Mouse (Mus musculus): ENCODE measurements around the gene Znhit1.
A peak's percentile ranks its signal among the peaks of the same experiment; 100 is the strongest.
"Not testable (repeated sequence)": the region's sequence is repeated elsewhere in the genome, so short reads cannot be mapped to it uniquely, and the experiment has no call there.

Gene Znhit1

DNA sequence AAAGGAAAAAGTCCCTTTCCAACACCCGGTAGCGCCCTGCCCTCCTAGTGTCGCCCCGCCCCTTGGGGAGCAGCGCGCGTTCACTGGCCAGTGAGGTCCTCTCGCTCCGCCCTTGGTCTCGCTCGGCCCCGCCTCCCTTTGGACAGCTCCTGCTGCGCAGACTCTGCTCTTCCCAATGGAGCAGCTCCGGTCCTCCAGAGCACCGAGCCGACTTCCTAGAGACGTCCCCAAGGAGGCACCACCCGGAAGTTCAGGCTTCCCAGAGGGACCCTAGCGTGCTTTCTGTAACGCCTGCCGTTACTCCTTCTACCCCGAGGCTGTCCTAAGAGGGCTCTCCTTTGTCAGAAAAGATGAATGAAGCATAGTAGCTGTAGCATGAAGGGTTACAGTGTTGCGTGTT lies 34.8 kb downstream of the Znhit1 start, which contains the start of gene Fis1:
Gene Fis1, plus strand, starts transcription at position 261 of the 400 bp plus-strand sequence.
- peak; percentile 95 for DNase-seq (ENCODE audit: low read depth, low spot score)

DNA sequence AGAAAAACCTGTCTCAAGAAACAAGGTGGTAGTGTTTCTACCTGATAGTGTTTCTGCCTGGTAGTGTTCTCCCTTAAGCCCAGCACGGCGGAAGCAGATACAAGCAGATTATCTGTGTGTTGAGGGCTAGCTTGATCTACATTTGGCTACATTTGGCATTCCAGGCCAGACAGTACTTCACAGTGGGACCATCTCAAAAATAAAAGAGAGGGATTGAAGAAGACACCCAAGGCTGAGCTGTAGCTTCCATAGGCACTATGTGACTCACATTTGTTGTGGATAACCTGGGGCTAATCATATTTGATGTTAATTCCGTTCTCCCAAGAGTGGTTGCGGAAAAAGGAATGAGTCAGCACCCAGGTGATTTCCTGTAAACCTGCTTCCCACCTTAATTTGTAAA lies 35.7 kb downstream of the Znhit1 start:
- no peak for DNase-seq (ENCODE audit: low read depth, low spot score)

DNA sequence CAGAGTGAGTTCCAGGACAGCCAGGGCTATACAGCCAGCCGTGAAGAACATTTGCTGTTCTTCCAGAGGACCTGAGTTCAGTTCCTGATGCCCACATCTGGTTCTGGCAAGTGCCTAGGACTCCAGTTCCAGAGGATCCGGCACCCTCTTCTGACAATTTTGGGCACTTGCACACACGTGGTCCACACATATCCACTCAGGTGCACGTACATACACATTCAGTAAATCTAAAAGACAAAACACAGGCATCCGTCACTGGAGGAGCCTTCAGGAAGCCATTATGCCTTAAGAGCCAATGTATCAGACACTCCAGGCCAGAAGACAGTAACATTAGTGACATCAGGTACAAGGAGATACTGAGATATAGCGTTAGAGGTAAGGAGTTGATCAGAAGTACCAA lies 37.3 kb downstream of the Znhit1 start:
- no peak for DNase-seq (ENCODE audit: low read depth, low spot score)

DNA sequence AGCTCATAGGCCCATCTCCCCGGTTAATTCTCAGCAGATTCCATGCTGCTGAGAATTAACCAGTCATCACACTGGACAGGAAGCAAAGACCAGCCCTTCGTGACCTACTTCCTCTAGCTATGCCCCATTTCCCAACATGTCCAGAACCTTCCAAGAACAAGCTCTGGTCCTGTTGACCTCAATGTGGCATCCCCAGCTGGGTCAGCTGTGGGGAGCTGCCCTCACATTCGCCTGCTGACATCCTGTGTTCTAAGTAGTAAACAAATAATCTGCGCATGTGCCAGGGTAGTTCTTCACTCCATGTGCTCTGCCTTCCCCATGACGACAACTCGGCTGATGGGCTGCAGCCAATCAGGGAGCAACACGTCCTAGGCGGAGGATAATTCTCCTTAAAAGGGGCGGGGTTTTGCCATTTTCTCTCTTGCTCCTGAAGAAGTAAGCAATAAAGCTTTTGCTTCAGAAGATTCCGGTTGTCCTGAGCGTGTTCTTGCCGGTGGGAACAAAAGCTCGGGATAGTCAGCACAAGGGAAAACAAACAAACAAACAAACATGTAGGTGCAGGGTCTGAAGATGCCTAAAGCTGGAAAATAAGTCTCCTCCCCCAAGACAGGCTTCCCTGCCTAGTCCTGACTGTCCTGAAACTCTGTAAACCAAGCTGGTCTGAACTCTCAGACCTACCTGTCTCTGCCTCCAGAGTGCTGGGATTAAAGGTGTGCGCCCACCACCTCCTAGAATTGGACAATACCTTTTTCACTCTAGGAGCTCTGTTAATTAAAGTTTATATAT lies 38.1 kb downstream of the Znhit1 start:
- DNase-seq (ENCODE audit: low read depth, low spot score) = not testable (repeated sequence)

DNA sequence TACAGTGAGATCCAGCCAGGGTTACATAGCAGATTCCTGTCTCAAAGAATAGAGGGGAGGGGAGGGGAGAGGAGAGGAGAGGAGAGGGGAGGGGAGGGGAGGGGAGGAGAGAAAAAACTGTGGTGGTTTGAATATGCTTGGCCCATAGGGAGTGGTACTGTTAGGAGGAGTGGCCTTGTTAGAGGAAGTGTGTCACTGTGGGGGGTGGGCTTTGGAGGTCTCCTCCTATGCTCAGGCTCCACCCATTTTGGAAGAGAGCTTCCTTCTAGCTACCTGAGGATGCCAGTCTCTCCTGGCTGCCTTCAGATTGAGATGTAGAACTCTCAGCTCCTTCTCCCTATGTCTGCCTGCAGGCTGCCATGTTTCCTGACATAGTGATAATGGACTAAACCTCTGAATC lies 39.9 kb downstream of the Znhit1 start:
- no peak for DNase-seq (ENCODE audit: low read depth, low spot score)

DNA sequence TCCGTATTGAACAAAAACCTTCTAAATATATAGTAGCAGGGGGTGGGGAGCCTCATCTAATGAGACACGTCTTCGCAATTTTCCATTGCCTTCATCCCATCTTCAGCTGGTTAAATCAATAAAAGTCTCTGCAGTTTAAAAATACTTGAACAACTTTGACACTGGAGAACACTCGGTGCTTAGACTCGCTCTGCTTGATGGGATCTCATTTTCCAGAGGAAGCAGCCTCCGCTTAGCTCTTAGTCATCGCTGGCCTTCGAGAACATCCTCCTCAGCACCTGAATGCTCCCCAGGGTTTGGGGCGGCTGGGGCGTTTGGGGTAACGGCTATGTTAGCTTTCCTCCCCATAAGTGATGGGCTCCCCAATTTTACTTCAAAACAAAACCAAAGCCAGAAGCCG lies 42.7 kb downstream of the Znhit1 start:
- DNase-seq (ENCODE audit: low read depth, low spot score) = no peak

DNA sequence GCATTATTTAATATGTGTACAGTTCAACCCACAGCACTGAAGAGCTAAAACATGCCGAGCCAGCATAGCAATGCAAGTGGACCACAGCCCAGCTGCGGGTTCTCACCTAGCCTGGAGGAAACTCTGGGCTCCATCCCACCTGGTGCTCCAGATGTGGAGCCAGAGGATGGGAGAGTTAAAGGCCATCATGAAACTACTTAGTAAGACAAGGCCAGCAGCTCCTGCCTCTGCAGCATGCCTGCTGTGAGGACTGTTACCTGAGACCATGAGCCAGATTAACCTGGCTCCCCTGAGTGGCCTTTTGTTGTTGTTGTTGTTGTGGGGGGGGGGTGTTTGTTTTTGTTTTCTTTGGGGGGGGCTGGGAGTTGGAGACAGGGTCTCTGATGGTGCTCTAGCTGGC lies 44.4 kb downstream of the Znhit1 start:
- DNase-seq (ENCODE audit: low read depth, low spot score) = no peak

DNA sequence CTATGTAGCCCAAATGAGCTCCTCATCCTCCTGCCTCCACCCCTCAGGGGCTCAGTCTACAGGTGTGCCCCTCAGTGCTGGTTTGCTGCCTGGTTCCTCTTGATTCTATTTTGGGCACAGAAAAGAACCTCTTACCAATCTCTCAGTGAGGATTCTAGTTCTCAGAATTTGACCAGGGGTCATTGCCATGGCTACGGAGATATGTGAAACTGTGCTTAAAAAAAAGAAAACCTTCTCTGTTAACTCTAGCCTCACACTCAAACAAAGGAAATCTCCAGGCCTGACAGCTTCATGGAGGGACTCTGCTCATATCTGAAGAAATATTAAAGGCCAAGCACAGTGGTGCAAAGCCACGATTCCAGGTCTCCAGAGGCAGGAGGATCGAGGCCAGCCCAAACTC lies 45.0 kb downstream of the Znhit1 start:
- DNase-seq (ENCODE audit: low read depth, low spot score) = no peak

DNA sequence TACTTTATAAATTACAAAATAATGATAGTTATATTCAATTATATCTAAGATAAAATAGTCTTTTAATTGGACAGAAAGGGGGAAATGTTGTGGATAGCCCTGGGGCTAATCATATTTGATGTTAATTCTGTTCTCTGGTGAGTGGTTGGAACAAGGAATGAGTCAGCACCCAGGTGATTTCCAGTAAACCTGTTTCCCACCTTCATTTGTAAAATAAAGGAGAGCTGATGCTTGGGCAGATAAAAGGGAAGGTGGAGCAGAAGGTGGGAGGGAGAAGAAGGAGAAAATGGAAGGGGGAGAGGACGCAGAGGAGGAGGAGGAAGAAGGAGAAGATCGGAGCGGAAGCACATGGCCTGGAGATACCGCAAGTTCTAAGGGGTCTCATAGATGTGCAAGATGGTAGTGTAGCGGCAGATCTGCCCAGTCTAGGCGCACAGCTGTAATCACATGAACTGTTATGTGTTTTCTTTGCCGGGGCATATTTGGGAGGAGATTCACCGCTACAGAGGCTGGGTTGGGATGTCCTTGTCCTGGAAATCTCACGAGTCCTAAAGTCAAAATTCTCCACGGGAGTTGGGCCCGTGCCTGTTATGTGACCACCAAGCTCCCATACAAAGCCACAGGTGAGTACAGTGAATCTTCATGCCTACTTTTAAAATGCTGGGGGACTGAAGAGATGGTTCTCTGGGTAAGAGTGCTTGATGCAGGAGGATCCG lies 46.8 kb downstream of the Znhit1 start:
- no peak for DNase-seq (ENCODE audit: low read depth, low spot score)

DNA sequence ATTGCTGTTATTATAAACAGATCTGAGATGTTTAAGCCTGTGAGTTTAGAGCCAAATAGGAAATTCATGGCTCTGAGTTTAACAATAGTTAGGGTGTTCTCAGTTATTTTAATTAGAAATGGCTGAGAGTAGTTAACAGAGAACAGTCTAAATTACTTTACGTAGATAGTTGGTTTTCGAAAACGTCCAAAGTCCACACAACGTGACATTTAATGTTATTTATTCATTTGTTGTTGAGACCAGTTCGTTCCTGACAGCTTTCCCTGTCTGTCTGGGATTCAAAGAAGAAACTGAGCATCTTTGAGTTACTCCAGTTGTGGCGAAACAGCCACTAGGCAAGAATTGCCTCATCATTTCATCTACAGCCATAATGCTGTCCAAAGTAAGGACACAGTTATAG lies 47.8 kb downstream of the Znhit1 start:
- DNase-seq (ENCODE audit: low read depth, low spot score) = not testable (repeated sequence)

DNA sequence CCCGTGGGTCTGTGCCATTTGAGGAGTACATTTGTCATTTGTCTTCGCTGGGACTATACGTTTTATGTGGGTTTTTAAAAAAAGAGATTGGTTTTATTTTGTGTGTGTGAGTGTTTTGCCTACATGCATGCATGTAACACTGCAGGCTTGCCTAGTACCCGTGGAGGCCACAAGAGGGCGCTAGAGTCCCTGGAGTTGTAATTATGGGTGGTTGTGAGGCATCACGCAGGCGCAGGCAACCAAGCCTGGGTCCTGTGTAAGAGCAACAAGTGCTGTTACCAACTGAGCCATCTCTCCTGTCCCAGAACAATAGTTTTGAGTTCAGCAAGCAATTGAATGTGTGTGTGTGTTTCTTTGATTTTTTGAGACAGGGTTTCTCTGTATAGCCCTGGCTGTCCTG lies 48.5 kb downstream of the Znhit1 start:
- no peak for DNase-seq (ENCODE audit: low read depth, low spot score)

DNA sequence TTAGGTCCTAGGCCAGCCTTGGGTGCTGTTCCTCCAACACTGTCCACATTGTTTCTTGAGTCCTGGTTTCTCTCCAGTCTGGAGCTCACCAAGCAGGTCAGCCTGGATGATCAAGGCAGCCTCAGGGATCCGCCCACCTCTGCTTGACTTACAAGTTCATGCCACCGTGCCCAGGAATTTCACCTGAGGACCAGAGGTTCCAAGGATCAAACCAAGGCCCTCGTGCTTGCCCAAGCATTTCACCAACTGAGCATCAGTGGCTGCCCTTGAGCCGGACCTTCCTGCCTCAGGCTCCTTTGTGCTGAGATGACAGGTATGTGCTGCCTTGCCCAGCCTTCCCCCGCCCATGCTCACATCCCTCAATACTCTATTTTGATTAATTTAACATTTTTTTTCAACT lies 50.2 kb downstream of the Znhit1 start:
- no peak for DNase-seq (ENCODE audit: low read depth, low spot score)

DNA sequence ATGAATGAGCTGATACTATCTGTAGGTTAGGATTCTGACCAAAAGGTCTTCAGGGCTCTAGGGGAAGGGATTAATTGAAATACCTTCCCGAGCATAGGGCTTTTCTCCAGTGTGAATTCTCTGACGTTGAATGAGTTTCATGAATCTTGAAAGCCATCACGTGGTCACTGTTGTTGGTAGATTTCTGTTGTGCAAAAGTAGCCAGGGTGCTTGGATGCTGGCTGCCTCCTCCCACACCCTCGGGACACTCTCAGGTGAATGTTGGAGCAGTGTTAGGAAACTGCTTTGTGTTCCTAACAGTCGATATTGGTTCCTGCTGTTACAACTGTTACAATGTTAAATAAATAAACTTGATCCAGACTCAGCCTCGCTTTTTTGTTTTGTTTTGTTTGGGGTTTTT lies 51.1 kb downstream of the Znhit1 start:
- DNase-seq (ENCODE audit: low read depth, low spot score) = no peak

DNA sequence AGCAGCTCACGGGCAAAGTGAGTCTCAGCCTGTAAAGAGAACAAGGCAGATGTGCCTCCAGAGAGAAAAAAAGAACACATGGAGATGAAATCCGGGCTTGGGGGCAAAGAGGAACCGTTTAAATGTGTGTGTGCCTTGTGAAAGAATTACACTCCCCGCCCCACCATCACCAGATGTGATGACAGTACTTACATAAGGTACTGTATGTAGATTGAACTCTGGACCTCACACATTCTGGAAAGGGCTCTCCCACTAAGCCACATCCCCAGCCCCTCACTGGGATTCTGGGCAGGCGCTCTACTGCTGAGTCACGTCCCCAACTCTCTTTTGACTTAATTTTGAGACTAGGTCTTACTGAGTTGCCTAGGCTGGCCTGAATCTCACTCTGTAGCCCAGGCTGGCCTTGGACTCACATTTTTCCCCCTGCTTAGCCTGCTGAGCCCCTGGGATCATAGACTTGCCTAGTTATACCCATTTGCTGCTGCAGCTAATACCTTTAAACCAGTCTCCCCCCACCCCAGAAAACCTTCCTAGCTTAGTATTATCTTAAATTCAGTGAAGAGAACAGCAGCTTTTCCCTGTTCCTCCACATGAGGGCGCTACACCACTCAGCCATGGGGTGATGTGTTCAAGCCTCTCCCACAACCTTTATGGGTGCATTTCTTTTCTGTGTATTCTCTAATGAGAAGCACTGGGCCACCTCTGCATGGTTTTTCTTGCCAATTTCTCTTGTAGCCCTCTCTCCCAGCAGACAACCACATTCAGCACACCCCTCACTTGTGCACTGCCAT lies 51.7 kb downstream of the Znhit1 start:
- no peak for DNase-seq (ENCODE audit: low read depth, low spot score)

DNA sequence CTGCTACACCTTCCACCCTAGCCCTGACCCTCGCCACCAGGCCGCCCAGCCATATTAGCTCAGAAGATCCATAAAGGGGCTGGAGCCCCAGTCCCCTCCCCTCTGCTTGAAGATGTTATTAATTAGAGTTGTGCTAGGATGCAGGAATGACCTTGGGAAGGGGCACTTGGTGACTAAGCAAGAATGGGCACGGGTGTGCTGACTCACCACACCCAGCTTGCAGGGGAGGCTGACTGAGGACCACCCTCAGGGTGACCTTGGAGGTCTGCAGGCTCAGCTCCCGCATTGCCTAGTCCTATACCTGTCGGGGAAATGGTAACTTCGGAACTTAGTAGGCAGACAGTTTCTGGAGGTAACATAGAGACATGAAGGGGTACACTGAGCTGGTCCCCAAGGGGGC lies 53.9 kb downstream of the Znhit1 start:
- DNase-seq (ENCODE audit: low read depth, low spot score) = no peak

DNA sequence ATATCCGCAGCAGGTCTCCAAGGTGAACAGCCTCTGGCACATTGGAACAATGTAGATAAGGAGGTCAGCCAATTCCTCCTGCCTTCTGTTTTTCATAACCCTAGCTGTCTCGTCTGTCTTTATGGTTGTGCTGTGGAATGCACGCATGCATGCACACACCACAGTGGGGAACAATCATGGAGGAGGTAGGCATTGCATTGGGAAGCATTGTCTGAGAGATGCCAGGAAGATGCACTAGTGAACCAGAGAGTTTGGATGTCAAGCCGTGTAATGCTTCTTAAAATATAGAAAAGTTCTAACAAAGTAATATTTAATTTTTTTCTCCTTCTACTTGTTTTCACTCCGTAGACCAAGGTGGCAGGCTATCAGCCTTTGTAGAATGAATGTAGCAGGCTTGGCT lies 54.9 kb downstream of the Znhit1 start:
- DNase-seq (ENCODE audit: low read depth, low spot score) = no peak

Measured in brain, embryonic 18.5 days (tissue).